Mouse (Mus musculus) left cerebral cortex, adult 11 months (tissue): Measurements from ENCODE around the gene Thbs4.
"Not testable (repeated sequence)": the region's sequence is repeated elsewhere in the genome, so short reads cannot be mapped to it uniquely, and the experiment has no call there.

Experiments
- DNase-seq: peaks from one replicate; pipeline ENCODE4 v3.0.0; 2022; ENCODE audit warnings: low spot score

Thbs4 gene

GRCm38 (mm10) chr13:92794462-92795214, at the start of gene Thbs4:
Gene Thbs4, minus strand, starts transcription at chr13:92794818.
- DNase-seq: no peak

- no peak for DNase-seq
These were observed 38.5 kb upstream of the Thbs4 start for GRCm38 (mm10) chr13:92833162-92833561.

- no peak for DNase-seq
These were observed 34.2 kb upstream of the Thbs4 start for GRCm38 (mm10) chr13:92828820-92829219.

GRCm38 (mm10) chr13:92817357-92817756, 22.7 kb upstream of the Thbs4 start:
- DNase-seq: no peak

GRCm38 (mm10) chr13:92816329-92816728, 21.7 kb upstream of the Thbs4 start:
- DNase-seq: no peak

- not testable (repeated sequence) for DNase-seq
These were observed 16.0 kb upstream of the Thbs4 start for GRCm38 (mm10) chr13:92810592-92810991.

- no peak for DNase-seq
These were observed 13.2 kb upstream of the Thbs4 start for GRCm38 (mm10) chr13:92807849-92808248.

GRCm38 (mm10) chr13:92806785-92807184, 12.2 kb upstream of the Thbs4 start:
- no peak for DNase-seq

- no peak for DNase-seq
These were observed 4.8 kb upstream of the Thbs4 start for GRCm38 (mm10) chr13:92799306-92799925.

- DNase-seq: no peak
These were observed 4.2 kb upstream of the Thbs4 start for GRCm38 (mm10) chr13:92798830-92799229.

GRCm38 (mm10) chr13:92793636-92794035, 982 bp downstream of the Thbs4 start:
- no peak for DNase-seq

GRCm38 (mm10) chr13:92791474-92791873, 3.1 kb downstream of the Thbs4 start:
- no peak for DNase-seq

GRCm38 (mm10) chr13:92784311-92784710, 10.3 kb downstream of the Thbs4 start:
- DNase-seq: no peak

- DNase-seq: no peak
These were observed 11.1 kb downstream of the Thbs4 start for GRCm38 (mm10) chr13:92783551-92783950.

- no peak for DNase-seq
These were observed 13.7 kb downstream of the Thbs4 start for GRCm38 (mm10) chr13:92780927-92781326.

- no peak for DNase-seq
These were observed 14.5 kb downstream of the Thbs4 start for GRCm38 (mm10) chr13:92780076-92780475.

- DNase-seq: no peak
These were observed 16.0 kb downstream of the Thbs4 start for GRCm38 (mm10) chr13:92778642-92779041.

GRCm38 (mm10) chr13:92775916-92776315, 18.7 kb downstream of the Thbs4 start:
- no peak for DNase-seq

- no peak for DNase-seq
These were observed 19.7 kb downstream of the Thbs4 start for GRCm38 (mm10) chr13:92774887-92775286.

GRCm38 (mm10) chr13:92772500-92772899, 22.1 kb downstream of the Thbs4 start:
- DNase-seq: no peak

GRCm38 (mm10) chr13:92771566-92771965, 23.1 kb downstream of the Thbs4 start:
- DNase-seq: no peak

- DNase-seq: no peak
These were observed 29.0 kb downstream of the Thbs4 start for GRCm38 (mm10) chr13:92765454-92766242.

- no peak for DNase-seq
These were observed 32.3 kb downstream of the Thbs4 start for GRCm38 (mm10) chr13:92762322-92762721.
